Mouse (Mus musculus) heart, adult 9 months (tissue): ENCODE data around the gene Zkscan16.
A peak's percentile ranks its signal among the peaks of the same experiment; 100 is the strongest.

Experiments used
- DNase-seq, 2 experiments: peaks; one replicate each; pipeline ENCODE4 v3.0.0; 2022; ENCODE audit warnings: low spot score in 2 of 2

The Zkscan16 gene

GRCm38 (mm10) chr4:58935846-58936245 lies 7.6 kb upstream of the Zkscan16 start:
- DNase-seq, result no peak

- no peak for DNase-seq
Measured at GRCm38 (mm10) chr4:58941638-58942037, 1.8 kb upstream of the Zkscan16 start.

- DNase-seq, result no peak
Measured at GRCm38 (mm10) chr4:58942942-58943341, 486 bp upstream of the Zkscan16 start.

GRCm38 (mm10) chr4:58944206-58944553 lies 752 bp downstream of the Zkscan16 start:
- no peak for DNase-seq

- no peak for DNase-seq
Measured at GRCm38 (mm10) chr4:58944695-58945094, 1.3 kb downstream of the Zkscan16 start.

GRCm38 (mm10) chr4:58948391-58948790 lies 5.0 kb downstream of the Zkscan16 start:
- no peak for DNase-seq

GRCm38 (mm10) chr4:58952630-58953029 lies 9.2 kb downstream of the Zkscan16 start:
- no peak for DNase-seq

- DNase-seq, result no peak
Measured at GRCm38 (mm10) chr4:58961719-58962118, 18.3 kb downstream of the Zkscan16 start.

- DNase-seq, result no peak
Measured at GRCm38 (mm10) chr4:58963271-58963670, 19.8 kb downstream of the Zkscan16 start.

GRCm38 (mm10) chr4:58965136-58965535 lies 21.7 kb downstream of the Zkscan16 start:
- DNase-seq, result no peak

- DNase-seq, result no peak
Measured at GRCm38 (mm10) chr4:58970678-58971077, 27.2 kb downstream of the Zkscan16 start.

GRCm38 (mm10) chr4:58975711-58976110 lies 32.3 kb downstream of the Zkscan16 start:
- no peak for DNase-seq

- DNase-seq, result no peak
Measured at GRCm38 (mm10) chr4:58981421-58981820, 38.0 kb downstream of the Zkscan16 start.

- DNase-seq, result no peak
Measured at GRCm38 (mm10) chr4:58982806-58983205, 39.4 kb downstream of the Zkscan16 start.

GRCm38 (mm10) chr4:58985157-58985648 lies 41.8 kb downstream of the Zkscan16 start:
- peak; percentile 31 to 66 for DNase-seq

- DNase-seq, result peak; percentile 70 to 81
Measured at GRCm38 (mm10) chr4:58986540-58987190, 43.2 kb downstream of the Zkscan16 start, which contains the start of gene Ptgr1. Gene Ptgr1 (minus strand): TSS chr4:58987119.

- no peak for DNase-seq
Measured at GRCm38 (mm10) chr4:58989303-58989898, 46.0 kb downstream of the Zkscan16 start.

GRCm38 (mm10) chr4:58990609-58991434 lies 47.4 kb downstream of the Zkscan16 start:
- DNase-seq, result no peak

GRCm38 (mm10) chr4:58992195-58992594 lies 48.8 kb downstream of the Zkscan16 start:
- no peak for DNase-seq

GRCm38 (mm10) chr4:58994762-58995161 lies 51.3 kb downstream of the Zkscan16 start, which contains the start of gene Dnajc25:
Gene Dnajc25 (plus strand): TSS chr4:58995062.
- DNase-seq, result no peak

GRCm38 (mm10) chr4:58995251-58995693 lies 51.8 kb downstream of the Zkscan16 start:
- no peak for DNase-seq

GRCm38 (mm10) chr4:58997081-58997480 lies 53.7 kb downstream of the Zkscan16 start:
- no peak for DNase-seq
